Mouse (Mus musculus) C2C12 (cell line): ENCODE results near the gene Ap3m1.

Experiments
- CEBPB ChIP-seq: IDR thresholded peaks from one replicate; pipeline ENCODE4 v1.6.1; 2011; ENCODE audit warnings: low read depth, mild to moderate bottlenecking, control low read depth, moderate library complexity
- CTCF ChIP-seq: IDR thresholded peaks from one replicate; pipeline ENCODE4 v1.5.1; 2011; ENCODE audit not compliant: control insufficient read depth, insufficient read depth, insufficient read length
- USF1 ChIP-seq: IDR thresholded peaks from one replicate; pipeline ENCODE4 v1.6.1; 2011; ENCODE audit warnings: low read depth, mild to moderate bottlenecking, control low read depth, moderate library complexity

- no peak for TF ChIP-seq CEBPB
- no peak for TF ChIP-seq CTCF
- TF ChIP-seq USF1, result no peak
These were observed 52.7 kb downstream of the Ap3m1 start for GRCm38 (mm10) chr14:20999617-21000016.
